Mouse (Mus musculus) neural tube, embryonic 11.5 days (tissue): ENCODE measurements at regions not wholly inside any gene's neighbourhood (a gene's known extent, or its start where the extent isn't known, plus 50 kb on each side); places are given as distances from the start of the nearest gene placed in this dataset.
A peak's percentile ranks its signal among the peaks of the same experiment; 100 is the strongest.

Experiments used
- ATAC-seq: fragments of 200-750 bp; cut with Nextera tagmentation; 2 replicates; pipeline ENCODE4 v1.8.0; 2017; ENCODE audit warnings: moderate number of reproducible peaks, mild to moderate bottlenecking, moderate TSS enrichment, moderate library complexity; ENCODE audit not compliant: insufficient read depth, low FRiP score, low TSS enrichment
- DNase-seq: peaks from one replicate; pipeline ENCODE4 v3.0.0-alpha.2; 2015; ENCODE audit warnings: low spot score
- H3K27ac ChIP-seq: fragments of 300-500 bp; sonication (generic); 2 replicates; pipeline ENCODE4 v1.5.1; 2014; ENCODE audit warnings: low read depth, mild to moderate bottlenecking, low read length
- H3K27me3 ChIP-seq: fragments of 300-500 bp; sonication (generic); 2 replicates; pipeline ENCODE4 v1.6.1; 2014; ENCODE audit warnings: mild to moderate bottlenecking, low read length, mixed read lengths; ENCODE audit not compliant: control insufficient read depth, insufficient read depth
- H3K36me3 ChIP-seq: fragments of 300-500 bp; sonication (generic); 2 replicates; pipeline ENCODE4 v1.6.1; 2014; ENCODE audit warnings: mild to moderate bottlenecking, low read length, moderate library complexity, mixed read lengths; ENCODE audit not compliant: control insufficient read depth, insufficient read depth
- H3K4me1 ChIP-seq: fragments of 300-500 bp; sonication (generic); 2 replicates; pipeline ENCODE4 v1.6.1; 2014; ENCODE audit warnings: low read length, mixed read lengths; ENCODE audit not compliant: control insufficient read depth, insufficient read depth
- H3K4me2 ChIP-seq: fragments of 300-500 bp; sonication (generic); 2 replicates; pipeline ENCODE4 v1.6.1; 2014; ENCODE audit warnings: low read depth, mild to moderate bottlenecking, moderate library complexity
- H3K4me3 ChIP-seq: fragments of 300-500 bp; sonication (generic); 2 replicates; pipeline ENCODE4 v1.5.1; 2014; ENCODE audit warnings: low read depth, low read length
- H3K9ac ChIP-seq: fragments of 300-500 bp; sonication (generic); 2 replicates; pipeline ENCODE4 v1.6.1; 2014; ENCODE audit warnings: mild to moderate bottlenecking, low read length
- H3K9me3 ChIP-seq: fragments of 300-500 bp; sonication (generic); 2 replicates; pipeline ENCODE4 v1.6.1; 2016; ENCODE audit warnings: low read length; ENCODE audit not compliant: control insufficient read depth
- WGBS: fragments of 180-500 bp; shearing (Covaris S2); extraction: QIAGEN DNeasy Blood & Tissue Kit; methylation state at CpG from one replicate; pipeline ENCODE4 v1.1.7; 2014; 5-methylcytosine and 5-hydroxymethylcytosine counted together

DNA sequence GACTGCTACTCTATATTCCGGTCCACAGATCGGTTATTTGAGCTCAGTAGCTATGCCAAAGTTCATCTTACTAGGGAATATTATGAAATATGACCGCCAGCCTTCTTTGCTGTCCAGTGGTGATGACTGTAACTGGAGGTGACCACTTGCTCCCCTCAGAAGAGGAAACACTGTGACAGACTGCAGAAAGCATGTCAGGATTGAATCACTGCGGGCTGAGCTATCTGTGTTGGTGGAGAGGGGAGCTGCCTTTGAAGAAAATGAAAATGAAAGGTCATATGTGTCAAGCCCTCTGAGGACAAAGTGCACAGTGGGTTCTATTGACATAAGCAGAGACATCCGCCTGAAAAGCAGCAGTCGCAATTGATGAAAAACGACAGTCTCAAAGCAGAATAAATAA lies 222.5 kb downstream of the 1700009N14Rik start:
- WGBS, result 69% methylated on average over 7 of the region's 7 CpGs
- Histone ChIP-seq H3K27me3 (no peaks in the 10 kb centered on the region), H3K4me3 (no peak overlapping the region)

DNA sequence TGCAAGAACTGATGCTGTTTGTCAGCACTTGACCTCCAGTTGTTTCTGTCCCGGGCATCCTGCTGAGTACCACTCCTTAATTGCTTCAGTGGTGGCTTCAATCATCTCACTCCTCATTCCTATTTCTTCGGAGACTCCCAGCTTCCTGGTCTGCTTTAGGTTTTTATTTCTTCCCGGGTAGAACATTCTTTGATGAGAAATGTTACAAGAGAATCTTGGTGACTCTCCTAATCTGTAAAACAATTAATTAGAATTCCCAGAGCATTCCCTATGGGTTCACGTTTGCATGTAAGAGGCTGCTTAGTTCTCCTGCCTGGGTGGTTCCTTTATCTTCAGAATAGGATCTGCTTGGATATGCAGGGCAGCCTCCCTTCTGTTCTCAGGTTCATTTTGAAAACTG lies 245.1 kb downstream of the 1700009N14Rik start:
- DNase-seq, result no peak
- Histone ChIP-seq H3K4me3 (no peak overlapping the region), H3K9ac (no peak overlapping the region), H3K4me2 (no peak overlapping the region), H3K27me3 (no peaks in the 10 kb centered on the region), H3K27ac (no peak overlapping the region), H3K9me3 (no peaks in the 10 kb centered on the region), H3K4me1 (no peaks in the 10 kb centered on the region), H3K36me3 (no peaks in the 10 kb centered on the region)
- 19% methylated on average over 4 of the region's 4 CpGs for WGBS
- no peak for ATAC-seq

More for the DNA sequence above, 222.5 kb downstream of the 1700009N14Rik start:
- no peaks in the 10 kb centered on the region for H3K36me3 ChIP-seq
- H3K9me3 ChIP-seq, result no peaks in the 10 kb centered on the region
- H3K27ac ChIP-seq, result no peak overlapping the region
- no peak overlapping the region for H3K9ac ChIP-seq
- DNase-seq, result no peak
- no peaks in the 10 kb centered on the region for H3K4me1 ChIP-seq
- H3K4me2 ChIP-seq, result no peak overlapping the region
- no peak for ATAC-seq

DNA sequence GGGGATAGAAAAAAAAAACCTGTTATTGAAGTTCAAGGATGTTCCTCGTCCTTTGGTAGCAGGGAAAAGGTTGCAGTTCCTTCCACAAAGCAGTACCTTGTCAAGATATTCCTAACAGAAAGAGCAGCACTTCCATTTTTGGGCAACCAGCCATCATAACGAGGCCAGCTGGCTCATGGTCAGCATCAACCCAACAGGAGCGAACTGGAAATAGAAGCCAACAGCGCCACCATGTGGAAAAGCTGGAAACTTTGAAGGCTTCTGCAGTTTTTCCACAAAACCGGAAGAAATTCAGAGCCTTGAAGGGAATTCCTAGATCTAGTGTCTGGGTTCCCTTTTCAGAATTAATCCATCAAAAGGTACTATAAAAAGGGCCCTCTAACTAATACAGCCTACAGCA lies 247.5 kb downstream of the 1700009N14Rik start:
- DNase-seq (peak; percentile 42), ATAC-seq (no peak)
- Histone ChIP-seq H3K9ac (no peak overlapping the region), H3K4me3 (no peak overlapping the region), H3K4me2 (no peak overlapping the region), H3K4me1 (no peaks in the 10 kb centered on the region), H3K27me3 (no peaks in the 10 kb centered on the region), H3K9me3 (no peaks in the 10 kb centered on the region), H3K27ac (no peak overlapping the region), H3K36me3 (no peaks in the 10 kb centered on the region)
- 44% methylated on average over 5 of the region's 5 CpGs for WGBS

DNA sequence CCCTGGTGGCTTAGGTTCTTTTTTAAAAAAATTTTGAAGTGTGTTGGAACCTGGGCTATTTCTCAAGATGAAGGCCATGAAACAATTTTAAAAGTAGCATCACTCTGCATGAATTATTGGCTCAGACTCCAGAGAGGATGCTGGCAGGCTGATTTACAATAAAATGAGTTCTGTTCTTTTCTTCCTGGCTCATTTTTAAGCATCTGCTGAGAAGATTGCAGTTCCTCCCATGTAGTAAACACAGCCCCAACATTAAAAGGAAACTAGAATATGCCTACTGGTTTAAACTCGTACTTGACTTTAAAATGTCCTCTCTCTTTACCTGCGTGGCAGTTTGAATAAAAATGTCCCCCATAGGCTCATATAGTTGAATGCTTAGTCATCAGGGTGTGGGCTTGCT lies 249.3 kb downstream of the 1700009N14Rik start:
- H3K9me3 ChIP-seq, result no peaks in the 10 kb centered on the region
- WGBS, result 84% methylated on average over 2 of the region's 2 CpGs
- DNase-seq, result no peak
- no peak overlapping the region for H3K4me2 ChIP-seq
- H3K4me3 ChIP-seq, result no peak overlapping the region
- H3K27ac ChIP-seq, result no peak overlapping the region
- no peak overlapping the region for H3K9ac ChIP-seq
- no peak for ATAC-seq
- no peaks in the 10 kb centered on the region for H3K4me1 ChIP-seq
- H3K27me3 ChIP-seq, result no peaks in the 10 kb centered on the region
- no peaks in the 10 kb centered on the region for H3K36me3 ChIP-seq

DNA sequence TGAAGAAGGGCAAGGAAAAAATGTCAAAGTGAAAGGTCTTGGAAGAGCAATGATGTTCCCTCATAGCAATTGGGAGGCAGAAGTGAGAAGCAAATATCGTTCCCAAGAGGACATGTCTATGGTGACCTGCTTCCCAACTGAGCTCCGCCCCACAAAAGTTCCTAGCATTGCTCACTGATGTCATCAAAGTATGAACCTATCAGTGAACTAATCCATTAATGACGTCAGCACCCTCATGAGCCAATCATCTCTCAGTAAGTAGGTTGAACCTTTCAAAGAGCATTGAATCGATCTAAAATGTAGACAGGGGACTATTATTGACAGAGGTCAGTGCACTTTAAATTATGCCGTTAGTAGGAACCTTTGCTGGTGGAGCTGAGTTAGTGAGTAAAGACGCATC lies 267.4 kb downstream of the 1700009N14Rik start:
- H3K27ac ChIP-seq, result no peak overlapping the region
- no peak overlapping the region for H3K4me3 ChIP-seq
- no peaks in the 10 kb centered on the region for H3K9me3 ChIP-seq
- no peak overlapping the region for H3K9ac ChIP-seq
- no peak overlapping the region for H3K4me2 ChIP-seq
- WGBS, result 89% methylated on average over 6 of the region's 6 CpGs
- no peaks in the 10 kb centered on the region for H3K36me3 ChIP-seq
- no peaks in the 10 kb centered on the region for H3K27me3 ChIP-seq
- ATAC-seq (no peak), DNase-seq (no peak)
- H3K4me1 ChIP-seq, result no peaks in the 10 kb centered on the region

DNA sequence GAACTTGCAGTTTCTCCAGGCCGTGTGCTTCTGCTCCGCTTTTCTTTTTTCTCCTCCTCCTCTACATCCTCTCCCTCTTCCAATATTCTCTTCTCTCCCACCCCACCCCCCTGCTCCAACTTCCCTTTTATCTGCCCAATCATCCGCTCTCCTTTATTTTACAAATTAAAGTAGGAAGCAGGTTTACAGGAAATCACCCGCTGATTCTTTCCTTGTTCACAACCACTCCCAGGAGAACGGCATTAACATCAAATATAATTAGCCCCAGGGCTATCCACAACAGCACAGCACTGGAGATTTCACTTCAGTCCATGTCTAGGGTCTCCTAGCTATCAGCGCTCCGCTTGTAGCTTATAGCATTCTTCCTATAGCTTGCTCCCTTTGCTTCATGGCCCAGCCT lies 268.6 kb downstream of the 1700009N14Rik start:
- 77% methylated on average over 7 of the region's 7 CpGs for WGBS

DNA sequence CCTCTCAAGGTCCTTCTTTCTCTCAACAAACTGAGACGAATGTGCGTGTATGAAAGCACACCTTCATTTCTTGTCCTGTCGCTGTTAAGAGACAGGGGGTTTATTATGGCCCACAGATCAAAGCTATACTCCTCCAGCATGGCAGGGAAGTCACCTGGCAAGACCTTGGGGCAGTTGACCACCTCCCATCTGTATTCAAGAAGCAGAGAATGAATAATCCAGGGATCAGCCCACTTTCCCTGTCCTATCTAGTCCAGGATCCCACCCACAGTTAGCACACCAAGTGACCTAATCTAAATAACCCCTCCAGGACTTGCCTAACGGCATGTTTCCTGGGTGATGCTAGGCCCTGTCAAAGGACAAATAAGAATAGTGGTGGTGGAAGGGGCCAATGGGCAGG lies 269.9 kb downstream of the 1700009N14Rik start:
- Histone ChIP-seq H3K27me3 (no peaks in the 10 kb centered on the region), H3K36me3 (no peaks in the 10 kb centered on the region), H3K9me3 (no peaks in the 10 kb centered on the region), H3K9ac (no peak overlapping the region), H3K4me2 (no peak overlapping the region), H3K4me3 (no peak overlapping the region), H3K4me1 (no peaks in the 10 kb centered on the region), H3K27ac (no peak overlapping the region)
- ATAC-seq (no peak), DNase-seq (no peak)
- 79% methylated on average over 4 of the region's 4 CpGs for WGBS

More for the DNA sequence above, 268.6 kb downstream of the 1700009N14Rik start:
- ATAC-seq (no peak), DNase-seq (no peak)
- Histone ChIP-seq H3K36me3 (no peaks in the 10 kb centered on the region), H3K4me1 (no peaks in the 10 kb centered on the region), H3K27me3 (no peaks in the 10 kb centered on the region), H3K4me2 (no peak overlapping the region), H3K4me3 (no peak overlapping the region), H3K9ac (no peak overlapping the region), H3K9me3 (no peaks in the 10 kb centered on the region), H3K27ac (no peak overlapping the region)

DNA sequence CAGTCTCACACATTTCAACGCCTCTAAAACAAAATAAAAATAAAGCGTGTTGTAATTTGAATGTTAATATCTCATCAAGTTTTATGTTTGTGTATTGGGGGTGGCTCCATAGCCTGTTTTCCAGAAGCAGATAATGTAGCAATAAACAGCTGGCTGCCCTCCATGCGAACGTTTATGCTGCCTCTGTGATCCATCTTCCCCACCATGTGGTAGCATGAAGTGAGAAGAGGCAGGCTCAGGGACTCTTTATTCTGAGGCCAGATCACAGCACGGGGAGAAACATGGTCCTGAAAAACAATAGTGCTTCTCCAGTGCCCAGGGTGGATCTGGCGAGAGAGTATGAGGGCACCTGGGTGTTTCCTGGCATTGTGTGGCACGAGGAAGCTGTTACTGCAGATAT lies 271.4 kb downstream of the 1700009N14Rik start:
- no peak for ATAC-seq

DNA sequence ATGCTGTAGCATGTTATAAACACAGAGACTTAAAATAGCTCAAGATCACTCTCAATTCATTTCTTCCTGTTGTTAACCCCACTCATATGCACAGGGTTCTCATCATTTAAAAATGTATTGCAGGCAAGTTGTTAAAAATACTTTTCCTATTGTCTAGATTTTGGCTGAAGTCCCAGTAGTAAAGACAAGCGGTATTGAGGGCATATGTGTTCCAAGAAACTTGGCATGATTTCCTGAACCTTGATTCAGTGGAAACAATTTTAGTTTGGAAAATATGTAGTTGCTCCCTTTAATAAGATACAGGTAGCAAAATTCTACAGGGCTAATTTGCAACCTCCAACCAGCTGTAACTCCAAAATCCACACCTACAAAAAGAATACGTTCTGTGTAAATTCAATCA lies 315.5 kb downstream of the 1700009N14Rik start:
- Histone ChIP-seq H3K9ac (no peak overlapping the region), H3K27me3 (no peaks in the 10 kb centered on the region), H3K4me2 (no peak overlapping the region), H3K36me3 (no peaks in the 10 kb centered on the region), H3K4me1 (no peaks in the 10 kb centered on the region), H3K9me3 (no peaks in the 10 kb centered on the region), H3K4me3 (no peak overlapping the region), H3K27ac (no peak overlapping the region)
- DNase-seq, result no peak
- no peak for ATAC-seq
- WGBS, result 92% methylated on average over 2 of the region's 2 CpGs

More for the DNA sequence above, 271.4 kb downstream of the 1700009N14Rik start:
- Histone ChIP-seq H3K4me3 (no peak overlapping the region), H3K4me1 (no peaks in the 10 kb centered on the region), H3K4me2 (no peak overlapping the region), H3K9ac (no peak overlapping the region), H3K27me3 (no peaks in the 10 kb centered on the region), H3K36me3 (no peaks in the 10 kb centered on the region), H3K9me3 (no peaks in the 10 kb centered on the region), H3K27ac (no peak overlapping the region)
- WGBS, result 79% methylated on average over 7 of the region's 7 CpGs
- DNase-seq, result no peak
